Mouse (Mus musculus) lung, adult 2 months (tissue): ENCODE data around the gene Aen. TPM values are rescaled to one million over a fixed set of nuclear protein-coding genes. Genes with fewer than 3 reads are reported as not detected.

Experiments
- DNase-seq: peaks from one replicate; pipeline ENCODE4 v3.0.0; 2022
- H3K4me1 ChIP-seq: fragments of 200-500 bp; 2 replicates; pipeline ENCODE4 v1.6.1; 2011; ENCODE audit warnings: low read length; ENCODE audit not compliant: control insufficient read depth, insufficient read depth
- H3K4me3 ChIP-seq: fragments of 200-500 bp; replicated peaks from 2 replicates; pipeline ENCODE3; 2011; ENCODE audit warnings: low read depth, mild to moderate bottlenecking, control low read depth, low read length; ENCODE audit errors: extremely low read depth
- CTCF ChIP-seq: fragments of 200-500 bp; IDR thresholded peaks from 2 replicates; pipeline ENCODE4 v1.5.1; 2011; ENCODE audit warnings: mild to moderate bottlenecking, low read length, control low read depth; ENCODE audit not compliant: insufficient read depth
- POLR2A ChIP-seq: fragments of 200-500 bp; IDR thresholded peaks from 2 replicates; pipeline ENCODE4 v1.6.1; 2011; ENCODE audit warnings: low read depth, mild to moderate bottlenecking, control low read depth, low read length, borderline replicate concordance; ENCODE audit errors: extremely low read depth
- WGBS: fragments of 180-500 bp; shearing (Covaris S2); methylation state at CpG from one replicate; pipeline ENCODE4 v1.1.7; 2018; 5-methylcytosine and 5-hydroxymethylcytosine counted together
- polyA plus RNA-seq: library from polyadenylated mRNA; depleted of rRNA; stranded (reverse); fragments of >200 nt; gene quantifications from 2 replicates; pipeline ENCODE4 v1.2.3, GENCODE M21; 2012

Aen gene
- polyA plus RNA-seq, 1 experiment: 17.1 TPM

DNA sequence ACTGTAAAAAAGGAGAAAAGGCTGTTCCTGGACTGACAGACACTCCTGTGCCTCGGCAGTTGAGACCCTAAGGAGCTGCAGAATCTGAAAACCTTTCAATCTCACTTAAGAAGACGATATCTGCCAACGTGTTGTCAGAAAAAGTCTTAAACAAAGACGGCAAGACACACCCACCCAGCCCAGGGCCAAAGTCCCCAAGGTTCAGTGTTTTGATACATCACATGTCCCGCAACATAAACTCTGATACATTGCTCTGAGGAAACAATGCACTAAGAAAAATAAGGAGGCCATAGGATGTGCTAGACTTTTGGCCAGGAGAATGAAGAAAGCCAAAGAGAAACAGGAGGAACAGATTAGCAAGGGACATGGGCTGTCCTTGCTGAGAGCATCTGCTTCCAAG, 22.8 kb upstream of the Aen start:
- 52% methylated on average over 5 of the region's 5 CpGs for WGBS
- TF ChIP-seq CTCF (no peak), POLR2A (no peak)

DNA sequence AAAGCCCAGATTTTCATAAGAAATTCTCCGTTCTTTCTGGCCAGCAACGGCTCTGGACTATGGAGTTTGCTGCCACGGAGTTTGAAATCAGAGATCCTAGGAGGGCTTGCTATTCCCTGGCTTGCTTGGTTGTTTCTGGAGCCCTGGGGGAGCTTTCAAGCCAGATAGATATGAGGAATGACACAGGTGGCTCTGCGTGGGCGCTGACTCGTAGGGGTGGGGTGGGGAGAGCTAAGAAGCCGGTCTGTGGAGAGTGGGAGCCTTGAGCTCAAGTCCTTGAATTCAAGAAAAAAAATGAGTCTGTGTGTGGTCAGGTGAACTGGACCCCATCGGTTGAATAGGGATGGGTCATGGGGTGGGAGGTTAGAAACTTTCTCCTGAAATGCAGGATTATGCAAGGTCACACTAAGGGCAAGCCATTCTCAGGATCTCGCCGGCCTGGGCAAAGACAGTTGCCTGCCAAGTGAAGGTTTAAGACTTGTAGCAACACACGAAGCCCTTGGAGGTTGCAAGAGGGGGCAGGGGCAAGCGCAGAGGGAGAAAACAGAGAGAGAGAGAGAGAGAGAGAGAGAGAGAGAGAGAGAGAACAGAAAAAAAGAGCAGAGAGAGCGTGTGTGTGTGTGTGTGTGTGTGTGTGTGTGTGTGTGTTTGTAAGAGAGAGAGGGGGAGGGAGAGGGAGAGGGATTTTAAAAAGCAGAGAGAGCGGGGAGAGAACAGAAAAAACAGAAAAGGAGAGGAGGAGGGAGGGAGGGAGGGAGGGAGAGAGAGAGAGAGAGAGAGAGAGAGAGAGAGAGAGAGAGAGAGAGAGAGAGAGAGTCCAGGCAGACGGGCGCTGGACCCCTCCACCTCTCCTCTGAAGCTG, 13.8 kb upstream of the Aen start:
- no peak for TF ChIP-seq POLR2A
- no peak for TF ChIP-seq CTCF
- 15% methylated on average over 16 of the region's 16 CpGs for WGBS
- DNase-seq: no peak
- Histone ChIP-seq H3K4me3 (no peak overlapping the region), H3K4me1 (no peaks in the 10 kb centered on the region)

More for the DNA sequence above, 22.8 kb upstream of the Aen start:
- DNase-seq: no peak
- Histone ChIP-seq H3K4me1 (no peaks in the 10 kb centered on the region), H3K4me3 (no peak overlapping the region)

DNA sequence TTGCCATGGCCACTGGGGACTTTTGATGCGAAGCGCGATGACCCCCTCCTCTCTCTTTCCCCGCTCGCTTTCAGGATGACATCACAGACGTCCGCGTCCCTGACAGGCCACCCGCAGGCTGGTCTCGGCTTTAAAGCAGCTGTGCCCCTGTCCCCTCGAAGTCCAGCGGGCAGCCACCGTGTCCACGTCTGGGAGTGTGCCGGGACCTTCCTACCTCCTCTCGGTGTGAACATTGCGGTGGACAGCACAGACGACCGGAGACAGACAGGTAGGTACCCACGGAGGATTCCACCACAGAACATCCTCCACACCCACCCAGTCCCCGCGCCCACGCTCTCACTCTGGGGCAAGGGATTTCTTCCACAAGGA, 13.2 kb upstream of the Aen start:
- Histone ChIP-seq H3K4me1 (no peaks in the 10 kb centered on the region), H3K4me3 (no peak overlapping the region)
- no peak for DNase-seq
- TF ChIP-seq POLR2A (no peak), CTCF (no peak)
- under 1% methylated on average over 23 of the region's 23 CpGs for whole genome bisulfite sequencing

DNA sequence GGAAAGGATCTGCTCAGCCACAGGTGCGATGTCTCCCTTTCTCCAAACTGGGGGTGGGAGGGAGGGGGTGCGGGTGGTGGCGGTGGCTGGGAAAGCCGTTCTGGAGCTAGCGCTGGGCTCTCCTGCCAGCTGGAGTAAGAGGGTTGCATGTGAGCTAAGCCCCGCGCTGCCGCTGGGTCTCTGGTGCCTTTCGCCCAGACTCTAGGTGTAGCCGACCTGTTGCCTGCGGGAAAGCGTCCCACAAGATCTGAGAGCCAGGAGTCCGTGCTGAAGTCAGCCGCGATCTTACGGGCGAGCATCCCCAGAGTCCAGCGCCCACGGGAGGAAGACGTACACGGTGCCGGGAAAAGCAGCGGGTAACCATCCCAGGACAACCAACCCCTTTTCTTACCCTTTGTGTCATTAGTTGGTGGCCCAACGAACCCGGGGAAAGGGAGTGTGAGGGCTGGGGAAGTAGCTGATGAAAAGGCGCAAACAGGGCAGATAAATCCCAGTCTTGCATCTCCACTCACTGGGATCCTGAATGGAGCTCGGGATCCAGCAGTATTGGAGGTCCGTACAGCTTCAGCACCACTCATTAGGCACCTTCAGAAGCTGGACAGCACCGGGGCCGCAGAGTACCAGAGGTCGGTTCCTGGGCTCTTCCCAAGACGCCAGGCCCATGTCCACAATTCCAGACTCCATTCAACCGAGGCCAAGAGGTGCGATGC, 12.5 kb upstream of the Aen start:
- H3K4me3 ChIP-seq: no peak overlapping the region
- no peaks in the 10 kb centered on the region for H3K4me1 ChIP-seq
- TF ChIP-seq CTCF: no peak
- TF ChIP-seq POLR2A: no peak
- 3% methylated on average over 34 of the region's 34 CpGs for WGBS
- DNase-seq: no peak

DNA sequence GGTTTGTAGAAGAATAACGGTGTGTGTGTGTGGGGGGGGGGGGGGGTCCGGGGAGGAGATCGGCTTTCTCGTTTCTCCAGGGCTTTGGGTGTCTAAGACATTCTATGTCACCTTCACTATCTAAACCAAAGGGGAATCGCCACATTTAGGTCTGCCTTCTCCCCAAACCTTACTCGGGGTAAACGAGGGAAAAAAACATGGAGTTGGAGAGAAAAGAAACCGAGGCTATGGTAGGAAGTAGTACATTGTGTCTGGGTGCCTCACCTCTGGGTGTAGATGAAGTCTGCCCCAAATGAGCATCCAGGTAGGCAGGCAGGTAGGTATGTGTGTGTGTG, 12.0 kb upstream of the Aen start:
- TF ChIP-seq CTCF (no peak), POLR2A (no peak)
- Histone ChIP-seq H3K4me1 (no peaks in the 10 kb centered on the region), H3K4me3 (no peak overlapping the region)
- 10% methylated on average over 8 of the region's 8 CpGs for WGBS
- no peak for DNase-seq

DNA sequence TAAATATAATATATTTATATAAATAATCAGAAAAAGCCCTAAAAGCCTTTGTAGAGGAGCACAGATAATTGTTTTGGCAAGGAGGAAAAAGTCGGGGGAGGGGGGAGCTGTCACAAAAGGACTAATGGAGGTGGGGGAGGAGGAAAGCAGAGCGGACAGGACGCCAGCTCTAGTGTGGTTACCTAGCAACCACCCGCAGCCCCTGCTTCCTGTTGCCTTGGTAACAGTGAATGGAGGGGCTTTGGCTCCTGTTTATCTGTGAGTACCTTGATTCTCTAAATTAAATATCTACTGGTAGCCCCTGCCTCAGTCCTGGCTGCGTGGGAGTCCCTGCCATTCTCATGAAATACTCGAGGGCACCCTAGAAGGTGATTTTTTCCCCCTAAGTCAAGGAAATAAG, 11.5 kb upstream of the Aen start:
- TF ChIP-seq POLR2A: no peak
- no peak for TF ChIP-seq CTCF
- WGBS: 8% methylated on average over 6 of the region's 6 CpGs
- H3K4me1 ChIP-seq: no peaks in the 10 kb centered on the region

DNA sequence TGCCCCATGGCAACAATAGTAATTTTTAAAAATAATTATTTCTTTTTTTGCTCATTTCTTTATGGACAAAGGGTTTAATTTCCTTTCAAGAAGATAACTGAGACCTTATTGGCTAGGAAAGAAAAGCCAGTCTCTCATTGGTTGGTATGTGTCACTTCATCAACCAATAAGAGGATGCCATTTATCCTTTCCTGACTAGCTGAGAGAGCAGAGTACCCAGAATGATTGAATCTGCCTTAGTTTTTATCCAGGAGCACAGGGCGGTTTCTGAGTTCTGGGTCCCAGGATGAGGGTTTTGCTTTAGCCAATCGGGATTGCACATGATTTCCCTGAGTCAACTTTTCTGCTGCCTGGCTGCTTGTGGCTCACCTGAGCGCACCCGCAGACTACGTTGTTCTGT, 10.2 kb upstream of the Aen start:
- WGBS: 73% methylated on average over 5 of the region's 5 CpGs
- DNase-seq: no peak
- TF ChIP-seq POLR2A (no peak), CTCF (no peak)
- Histone ChIP-seq H3K4me1 (no peaks in the 10 kb centered on the region), H3K4me3 (no peak overlapping the region)

More for the DNA sequence above, 11.5 kb upstream of the Aen start:
- DNase-seq: no peak
- H3K4me3 ChIP-seq: no peak overlapping the region

DNA sequence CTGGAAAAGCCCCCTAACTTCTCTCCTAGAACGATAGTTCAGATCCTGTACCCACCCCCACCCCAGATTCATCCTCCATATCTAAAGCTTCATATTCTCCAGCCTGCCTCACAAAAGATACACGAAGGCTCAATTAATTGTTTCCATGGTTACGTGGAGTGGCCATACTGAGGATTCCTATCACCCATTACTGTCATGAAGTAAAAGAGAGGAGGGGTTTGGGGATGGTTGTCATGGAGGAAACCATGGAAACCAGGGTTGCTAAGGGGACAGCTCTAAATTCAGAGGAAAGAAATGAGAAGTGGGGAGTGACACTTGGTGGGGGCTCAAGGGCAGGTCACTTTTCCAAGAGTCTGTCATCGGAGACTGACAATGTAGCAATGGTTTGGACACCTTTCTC, 9.2 kb upstream of the Aen start:
- no peak for DNase-seq
- 64% methylated on average over 4 of the region's 4 CpGs for WGBS
- TF ChIP-seq POLR2A: no peak
- no peak for TF ChIP-seq CTCF
- Histone ChIP-seq H3K4me1 (no peaks in the 10 kb centered on the region), H3K4me3 (no peak overlapping the region)

DNA sequence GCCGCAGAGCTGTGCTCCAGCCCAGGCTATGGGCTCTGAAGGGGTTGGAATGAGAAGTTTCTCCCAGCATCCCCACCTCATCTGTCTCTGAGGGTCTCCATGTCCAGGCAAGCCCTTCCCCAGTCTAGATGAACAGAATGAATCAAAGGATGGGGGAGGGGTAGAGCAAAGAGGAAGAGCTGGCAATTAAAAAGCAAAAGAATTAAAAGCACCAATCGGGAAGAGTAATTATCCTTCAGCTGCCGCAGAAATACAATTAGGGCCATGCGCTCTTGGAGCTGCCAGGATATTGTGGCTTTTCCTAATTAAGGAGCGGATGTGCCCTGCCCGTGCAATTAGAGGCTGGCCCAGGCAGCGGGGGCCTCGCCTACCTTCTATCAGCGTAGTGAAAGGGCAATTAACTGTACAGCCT, 8.2 kb upstream of the Aen start:
- H3K4me1 ChIP-seq: no peaks in the 10 kb centered on the region
- WGBS: 68% methylated on average over 9 of the region's 9 CpGs
- H3K4me3 ChIP-seq: no peak overlapping the region
- TF ChIP-seq CTCF: no peak
- TF ChIP-seq POLR2A: no peak
- no peak for DNase-seq

DNA sequence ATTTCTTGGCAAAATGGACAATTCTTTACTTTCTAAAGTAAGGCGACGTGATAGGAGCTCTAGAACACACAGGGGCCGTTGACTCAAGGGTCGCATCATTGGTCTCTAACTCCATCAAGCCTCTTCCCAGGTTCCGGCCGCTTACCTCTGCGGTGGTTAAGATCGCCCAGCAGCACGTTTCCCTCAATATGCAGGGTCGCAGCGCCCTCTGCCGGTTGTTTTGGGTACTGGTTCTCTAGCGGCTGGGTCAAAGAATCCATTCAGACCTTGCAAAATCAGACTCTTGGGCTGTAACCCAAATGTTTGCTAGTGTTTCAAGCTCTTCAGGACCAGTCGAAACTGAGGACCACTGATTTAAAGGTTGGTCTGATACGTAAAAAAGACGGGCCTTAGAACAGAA, 5.0 kb upstream of the Aen start:
- 2% methylated on average over 16 of the region's 16 CpGs for WGBS
- TF ChIP-seq POLR2A (no peak), CTCF (peak; percentile 89)
- Histone ChIP-seq H3K4me3 (no peak overlapping the region), H3K4me1 (no peaks in the 10 kb centered on the region)
- peak; percentile 83 for DNase-seq
